Mouse (Mus musculus) kidney, embryonic 15.5 days (tissue): ENCODE data around the gene Gm28269. TPM values are rescaled to one million over a fixed set of nuclear protein-coding genes. Genes with fewer than 3 reads are reported as not detected.

Source experiments
- ATAC-seq: fragments of 200-750 bp; cut with Nextera tagmentation; replicated peaks from 2 replicates; pipeline ENCODE4 v1.8.0; 2017; ENCODE audit warnings: moderate TSS enrichment; ENCODE audit not compliant: low FRiP score
- H3K27ac ChIP-seq: fragments of 300-500 bp; sonication (generic); 2 replicates; pipeline ENCODE4 v1.5.1; 2015; ENCODE audit warnings: mild to moderate bottlenecking, inconsistent platforms
- H3K27me3 ChIP-seq: fragments of 300-500 bp; sonication (generic); 2 replicates; pipeline ENCODE4 v1.6.1; 2015; ENCODE audit warnings: inconsistent platforms
- H3K36me3 ChIP-seq: fragments of 300-500 bp; sonication (generic); 2 replicates; pipeline ENCODE4 v1.6.1; 2015; ENCODE audit warnings: inconsistent platforms
- H3K4me1 ChIP-seq: fragments of 300-500 bp; sonication (generic); 2 replicates; pipeline ENCODE4 v1.6.1; 2015; ENCODE audit warnings: inconsistent platforms
- H3K4me2 ChIP-seq: fragments of 300-500 bp; sonication (generic); 2 replicates; pipeline ENCODE4 v1.6.1; 2015; ENCODE audit warnings: moderate library complexity, mild to moderate bottlenecking, inconsistent platforms
- H3K4me3 ChIP-seq: fragments of 300-500 bp; sonication (generic); replicated peaks from 2 replicates; pipeline ENCODE4 v1.5.1; 2015; ENCODE audit warnings: mild to moderate bottlenecking, inconsistent platforms
- H3K9ac ChIP-seq: fragments of 300-500 bp; sonication (generic); 2 replicates; pipeline ENCODE4 v1.6.1; 2015; ENCODE audit warnings: mild to moderate bottlenecking, inconsistent platforms
- H3K9me3 ChIP-seq: fragments of 300-500 bp; sonication (generic); replicated peaks from 2 replicates; pipeline ENCODE4 v1.6.1; 2016; ENCODE audit warnings: inconsistent platforms
- WGBS: fragments of 180-500 bp; shearing (Covaris S2); methylation state at CpG from one replicate; pipeline ENCODE4 v1.1.7; 2015; ENCODE audit warnings: mixed read lengths; 5-methylcytosine and 5-hydroxymethylcytosine counted together
- polyA plus RNA-seq: library from polyadenylated mRNA; unstranded; fragments of >200 nt; fragmentation: Nextera tagmentation; extraction: Ambion mirVana; gene quantifications from 2 replicates; pipeline ENCODE4 v1.2.1, GENCODE M21; 2015

Gm28269 gene
- not detected in 2 replicates for polyA plus RNA-seq

DNA sequence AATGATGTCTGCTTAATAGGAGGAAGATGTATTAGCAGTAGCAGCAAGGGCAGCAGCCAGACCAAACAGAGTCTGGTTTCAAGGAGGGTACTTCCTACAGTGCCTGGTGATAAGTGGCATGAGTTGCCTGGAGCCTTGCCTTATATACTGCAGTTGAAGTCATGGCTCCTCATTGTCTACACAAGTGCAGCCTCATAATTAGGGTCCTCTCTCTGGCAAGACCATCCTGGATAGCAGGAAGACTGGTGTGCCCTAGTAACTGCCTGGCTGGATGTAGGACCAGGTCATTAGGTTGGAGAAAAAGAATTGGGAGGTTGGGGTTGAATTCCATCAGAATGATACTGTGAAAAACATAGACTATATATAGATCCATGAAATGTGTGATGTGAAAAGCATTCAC lies at the start of gene Gm28269:
TSS of gene Gm28269 (minus strand) at position 101 of the 400 bp plus-strand sequence.
- Histone ChIP-seq H3K27me3 (no peaks in the 10 kb centered on the region), H3K27ac (no peak within 1 kb of the TSS), H3K4me3 (no peak within 1 kb of the TSS), H3K36me3 (no peaks in the 10 kb centered on the region), H3K4me1 (no peaks in the 10 kb centered on the region), H3K9me3 (no peaks in the 10 kb centered on the region), H3K4me2 (no peak within 1 kb of the TSS), H3K9ac (no peak within 1 kb of the TSS)
- ATAC-seq = no peak

DNA sequence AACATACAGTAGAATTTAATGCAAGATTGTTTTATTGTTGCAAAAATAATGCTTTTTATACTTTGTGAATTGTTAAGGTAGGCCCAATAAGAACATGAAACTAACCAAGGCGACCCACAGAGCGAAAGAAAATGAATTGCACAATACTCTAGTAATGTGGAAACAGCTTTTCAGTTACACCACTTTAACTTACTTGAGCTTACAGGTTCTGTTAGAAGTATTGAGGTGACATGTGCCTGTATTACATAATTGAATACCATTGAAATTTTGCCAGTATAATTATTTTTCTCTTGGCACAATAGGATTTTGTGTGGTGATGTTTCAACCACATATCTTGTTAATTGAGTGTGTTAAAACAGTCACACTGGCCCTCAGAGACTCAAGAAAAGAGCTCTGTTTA lies 28.0 kb downstream of the Gm28269 start:
- Histone ChIP-seq H3K36me3 (no peaks in the 10 kb centered on the region), H3K27me3 (no peaks in the 10 kb centered on the region), H3K4me3 (no peak overlapping the region), H3K4me1 (no peaks in the 10 kb centered on the region), H3K27ac (no peak overlapping the region), H3K9me3 (no peaks in the 10 kb centered on the region), H3K4me2 (no peak overlapping the region), H3K9ac (no peak overlapping the region)
- ATAC-seq = no peak
- WGBS = 93% methylated on average over 2 of the region's 2 CpGs

DNA sequence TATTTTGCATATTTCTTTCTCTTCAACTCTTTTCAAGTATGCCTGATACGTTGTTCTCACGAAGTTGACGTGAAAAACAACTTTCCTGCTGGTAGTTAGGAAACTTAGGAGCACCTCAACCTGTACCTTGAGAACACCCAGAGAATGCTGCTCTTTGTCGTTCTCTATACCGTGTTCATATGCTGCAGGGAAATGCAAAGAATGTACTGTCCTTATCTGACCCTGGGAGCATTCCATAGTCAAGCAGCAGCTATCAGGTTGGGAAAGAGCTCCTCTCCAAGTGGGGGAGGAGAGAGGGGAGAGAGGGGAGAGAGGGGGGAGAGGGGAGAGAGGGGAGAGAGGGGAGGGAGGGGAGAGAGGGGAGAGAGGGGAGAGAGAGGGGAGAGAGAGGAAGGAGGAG lies 29.6 kb downstream of the Gm28269 start:
- no peak overlapping the region for H3K9ac ChIP-seq
- no peaks in the 10 kb centered on the region for H3K9me3 ChIP-seq
- H3K27ac ChIP-seq = no peak overlapping the region
- no peak overlapping the region for H3K4me2 ChIP-seq
- H3K4me3 ChIP-seq = no peak overlapping the region
- H3K4me1 ChIP-seq = no peaks in the 10 kb centered on the region
- 57% methylated on average over 5 of the region's 5 CpGs for WGBS
- H3K36me3 ChIP-seq = no peaks in the 10 kb centered on the region
- H3K27me3 ChIP-seq = no peaks in the 10 kb centered on the region
- no peak for ATAC-seq

DNA sequence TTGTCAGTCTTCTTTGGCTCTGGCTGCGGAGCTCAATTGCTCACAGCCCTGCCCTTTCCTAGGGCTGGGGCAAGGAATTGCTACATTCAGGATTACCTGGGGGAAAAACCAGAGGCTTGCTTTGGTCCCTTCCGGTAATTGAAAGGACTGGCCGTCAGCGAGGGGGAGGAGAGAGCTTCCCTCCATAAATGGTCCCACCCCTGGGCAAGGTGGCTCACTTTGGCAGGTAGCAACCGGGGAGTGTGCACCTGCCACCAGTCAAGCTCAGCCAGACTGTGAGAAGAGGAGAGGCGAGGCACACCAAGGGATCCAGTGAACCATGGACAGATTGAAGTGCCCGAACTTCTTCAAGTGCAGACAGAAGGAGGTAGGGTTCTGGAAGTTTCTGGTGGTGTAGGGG lies 30.1 kb downstream of the Gm28269 start, which contains the start of gene Slc6a14:
TSS of gene Slc6a14 (plus strand) at position 68 of the 400 bp plus-strand sequence.
- H3K4me3 ChIP-seq = no peak within 1 kb of the TSS
- H3K4me2 ChIP-seq = no peak within 1 kb of the TSS
- WGBS = 60% methylated on average over 7 of the region's 7 CpGs
- H3K4me1 ChIP-seq = no peaks in the 10 kb centered on the region
- no peak within 1 kb of the TSS for H3K9ac ChIP-seq
- no peak for ATAC-seq
- no peak within 1 kb of the TSS for H3K27ac ChIP-seq
- H3K27me3 ChIP-seq = no peaks in the 10 kb centered on the region
- H3K36me3 ChIP-seq = no peaks in the 10 kb centered on the region
- no peaks in the 10 kb centered on the region for H3K9me3 ChIP-seq

DNA sequence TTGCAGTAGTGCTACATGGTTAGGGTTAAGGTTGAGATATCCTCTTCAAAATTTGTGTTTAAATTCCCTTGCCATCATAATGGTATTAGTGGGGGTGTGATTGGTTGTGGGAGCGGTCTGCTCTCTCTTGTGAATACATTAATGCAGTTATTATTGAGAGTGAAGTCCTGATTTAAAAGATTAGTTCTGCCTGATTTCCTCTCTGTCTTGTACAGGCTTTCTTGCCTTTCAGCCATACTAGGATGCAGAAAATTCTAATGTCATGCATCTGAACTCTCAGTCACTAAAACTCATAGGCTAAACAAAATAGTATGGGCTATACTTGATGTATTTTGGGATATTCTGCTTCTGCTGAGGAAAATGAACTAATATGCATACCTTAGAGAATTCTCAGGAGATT lies 40.4 kb downstream of the Gm28269 start:
- no peaks in the 10 kb centered on the region for H3K9me3 ChIP-seq
- H3K27ac ChIP-seq = no peak overlapping the region
- H3K9ac ChIP-seq = no peak overlapping the region
- WGBS = 92% methylated on average over 1 of the region's 1 CpGs
- H3K4me2 ChIP-seq = no peak overlapping the region
- ATAC-seq = no peak
- H3K36me3 ChIP-seq = no peaks in the 10 kb centered on the region
- H3K4me3 ChIP-seq = no peak overlapping the region
- no peaks in the 10 kb centered on the region for H3K4me1 ChIP-seq
- H3K27me3 ChIP-seq = no peaks in the 10 kb centered on the region

DNA sequence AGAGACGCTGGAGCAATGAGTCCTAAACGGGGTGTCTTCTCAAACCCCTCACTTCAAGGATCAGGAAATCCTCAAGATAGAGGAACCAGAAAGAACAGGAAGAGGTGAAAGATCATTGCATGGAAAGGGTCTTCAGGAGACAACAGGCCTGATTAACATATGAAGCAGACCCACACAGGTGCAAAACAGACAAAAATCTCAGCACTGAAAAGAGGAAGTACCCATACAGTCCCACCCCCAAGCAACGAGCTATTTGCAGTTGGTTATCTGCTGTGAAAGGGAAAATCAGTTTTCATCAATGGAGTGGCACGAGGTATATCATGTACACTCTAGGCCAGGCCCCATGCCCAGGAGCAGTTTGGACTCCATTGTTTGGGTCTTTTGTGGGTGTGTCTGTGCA lies 43.3 kb downstream of the Gm28269 start:
- no peaks in the 10 kb centered on the region for H3K27me3 ChIP-seq
- no peak overlapping the region for H3K27ac ChIP-seq
- H3K9me3 ChIP-seq = no peaks in the 10 kb centered on the region
- H3K4me1 ChIP-seq = no peaks in the 10 kb centered on the region
- ATAC-seq = no peak
- no peaks in the 10 kb centered on the region for H3K36me3 ChIP-seq
- WGBS = 76% methylated on average over 4 of the region's 4 CpGs
- no peak overlapping the region for H3K9ac ChIP-seq
- no peak overlapping the region for H3K4me3 ChIP-seq
- H3K4me2 ChIP-seq = no peak overlapping the region

DNA sequence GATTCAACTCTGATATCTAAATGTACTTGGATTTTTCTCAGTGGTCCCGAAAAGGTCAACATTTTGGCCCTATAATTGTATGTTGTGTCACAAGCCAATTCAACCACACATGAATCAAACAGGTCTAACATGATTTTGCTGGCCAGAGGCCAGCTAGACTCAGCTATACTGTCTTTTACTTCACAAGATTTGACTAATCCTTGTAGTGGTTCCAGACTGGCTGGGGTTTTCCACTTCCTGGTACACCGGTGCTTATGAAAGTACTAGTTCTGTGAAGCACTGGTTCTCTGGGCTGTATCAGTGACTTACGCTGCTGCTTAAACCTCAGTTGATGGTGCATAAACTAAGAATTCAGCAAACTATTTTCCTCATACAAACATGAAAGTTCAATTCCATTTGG lies 49.2 kb downstream of the Gm28269 start:
- no peak overlapping the region for H3K9ac ChIP-seq
- no peaks in the 10 kb centered on the region for H3K27me3 ChIP-seq
- no peak overlapping the region for H3K27ac ChIP-seq
- H3K4me3 ChIP-seq = no peak overlapping the region
- H3K36me3 ChIP-seq = no peaks in the 10 kb centered on the region
- no peaks in the 10 kb centered on the region for H3K9me3 ChIP-seq
- 74% methylated on average over 3 of the region's 3 CpGs for WGBS
- no peak overlapping the region for H3K4me2 ChIP-seq
- H3K4me1 ChIP-seq = no peaks in the 10 kb centered on the region
- no peak for ATAC-seq

DNA sequence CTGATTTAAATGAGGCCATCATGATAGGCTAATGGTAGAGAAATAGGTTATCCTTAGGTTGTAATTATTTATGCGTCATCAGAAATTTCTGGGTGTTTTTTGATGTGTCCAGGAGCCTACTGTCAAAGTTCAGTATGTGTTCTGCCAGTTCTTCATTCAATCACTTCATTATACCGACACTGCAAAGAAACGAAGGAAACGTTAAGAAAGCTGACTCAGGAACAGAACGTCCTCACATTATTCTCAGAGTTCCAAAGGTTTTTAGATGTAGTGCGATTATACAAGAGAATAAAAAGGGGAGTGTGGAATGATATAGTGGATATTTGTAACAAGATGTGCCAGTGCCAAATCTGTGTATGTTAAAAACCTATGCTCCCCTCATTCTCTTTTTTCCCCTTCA lies 49.7 kb downstream of the Gm28269 start:
- H3K9me3 ChIP-seq = no peaks in the 10 kb centered on the region
- no peak overlapping the region for H3K27ac ChIP-seq
- no peak overlapping the region for H3K4me3 ChIP-seq
- H3K4me1 ChIP-seq = no peaks in the 10 kb centered on the region
- no peak for ATAC-seq
- H3K36me3 ChIP-seq = no peaks in the 10 kb centered on the region
- H3K9ac ChIP-seq = no peak overlapping the region
- no peaks in the 10 kb centered on the region for H3K27me3 ChIP-seq
- H3K4me2 ChIP-seq = no peak overlapping the region
- WGBS = 57% methylated on average over 6 of the region's 6 CpGs

Other genes starting within 250 kb of the Gm28269 start
- gene Slc6a14, start 30.2 kb downstream of the Gm28269 start, polyA plus RNA-seq = 0.05 and 0.62 TPM in 2 replicates